Mouse (Mus musculus): ENCODE results near the gene Ranbp17. TPM values are rescaled to one million over a fixed set of nuclear protein-coding genes. Genes with fewer than 3 reads are reported as not detected.

The Ranbp17 gene
- polyA plus RNA-seq, 1 experiment: 7.2 TPM

- DNase-seq (ENCODE audit: low read depth): peak; percentile 56
- TF ChIP-seq POLR2A (IDR thresholded peaks at IDR 0.05; ENCODE audit: borderline replicate concordance, extremely low read depth, insufficient read depth, insufficient read length, poor library complexity, severe bottlenecking) (no peak), CTCF (IDR thresholded peaks at IDR 0.05; ENCODE audit: borderline replicate concordance, extremely low read depth, insufficient read depth, insufficient read length) (no peak)
These were observed 317.8 kb downstream of the Ranbp17 start for GRCm38 (mm10) chr11:33195531-33196446.

GRCm38 (mm10) chr11:33195061-33195460, 318.5 kb downstream of the Ranbp17 start:
- DNase-seq (ENCODE audit: low read depth): no peak

GRCm38 (mm10) chr11:33193695-33194094, 319.9 kb downstream of the Ranbp17 start:
- peak; percentile 49 for DNase-seq (ENCODE audit: low read depth)
- no peak for TF ChIP-seq CTCF (IDR thresholded peaks at IDR 0.05; ENCODE audit: borderline replicate concordance, extremely low read depth, insufficient read depth, insufficient read length)

More at GRCm38 (mm10) chr11:33195061-33195460, 318.5 kb downstream of the Ranbp17 start:
- no peak for TF ChIP-seq POLR2A (IDR thresholded peaks at IDR 0.05; ENCODE audit: borderline replicate concordance, extremely low read depth, insufficient read depth, insufficient read length, poor library complexity, severe bottlenecking)
- no peak for TF ChIP-seq CTCF (IDR thresholded peaks at IDR 0.05; ENCODE audit: borderline replicate concordance, extremely low read depth, insufficient read depth, insufficient read length)

GRCm38 (mm10) chr11:33181804-33182203, 331.7 kb downstream of the Ranbp17 start:
- DNase-seq (ENCODE audit: low read depth): no peak
- TF ChIP-seq CTCF (IDR thresholded peaks at IDR 0.05; ENCODE audit: borderline replicate concordance, extremely low read depth, insufficient read depth, insufficient read length) (no peak), POLR2A (IDR thresholded peaks at IDR 0.05; ENCODE audit: borderline replicate concordance, extremely low read depth, insufficient read depth, insufficient read length, poor library complexity, severe bottlenecking) (no peak)

GRCm38 (mm10) chr11:33180701-33181116, 332.8 kb downstream of the Ranbp17 start:
- DNase-seq (ENCODE audit: low read depth): peak; percentile 36
- no peak for TF ChIP-seq CTCF (IDR thresholded peaks at IDR 0.05; ENCODE audit: borderline replicate concordance, extremely low read depth, insufficient read depth, insufficient read length)
- TF ChIP-seq POLR2A (IDR thresholded peaks at IDR 0.05; ENCODE audit: borderline replicate concordance, extremely low read depth, insufficient read depth, insufficient read length, poor library complexity, severe bottlenecking): no peak

- TF ChIP-seq POLR2A (IDR thresholded peaks at IDR 0.05; ENCODE audit: borderline replicate concordance, extremely low read depth, insufficient read depth, insufficient read length, poor library complexity, severe bottlenecking): no peak
- TF ChIP-seq CTCF (IDR thresholded peaks at IDR 0.05; ENCODE audit: borderline replicate concordance, extremely low read depth, insufficient read depth, insufficient read length): no peak
- DNase-seq (ENCODE audit: low read depth): no peak
These were observed 333.7 kb downstream of the Ranbp17 start for GRCm38 (mm10) chr11:33179802-33180201.

GRCm38 (mm10) chr11:33176525-33177245, 336.9 kb downstream of the Ranbp17 start:
- peak; percentile 88 for TF ChIP-seq CTCF (IDR thresholded peaks at IDR 0.05; ENCODE audit: borderline replicate concordance, extremely low read depth, insufficient read depth, insufficient read length)
- no peak for TF ChIP-seq POLR2A (IDR thresholded peaks at IDR 0.05; ENCODE audit: borderline replicate concordance, extremely low read depth, insufficient read depth, insufficient read length, poor library complexity, severe bottlenecking)
- peak; percentile 83 for DNase-seq (ENCODE audit: low read depth)

- DNase-seq (ENCODE audit: low read depth): no peak
- no peak for TF ChIP-seq POLR2A (IDR thresholded peaks at IDR 0.05; ENCODE audit: borderline replicate concordance, extremely low read depth, insufficient read depth, insufficient read length, poor library complexity, severe bottlenecking)
- TF ChIP-seq CTCF (IDR thresholded peaks at IDR 0.05; ENCODE audit: borderline replicate concordance, extremely low read depth, insufficient read depth, insufficient read length): no peak
These were observed 337.8 kb downstream of the Ranbp17 start for GRCm38 (mm10) chr11:33175768-33176167.

GRCm38 (mm10) chr11:33170489-33170888, 343.1 kb downstream of the Ranbp17 start:
- DNase-seq (ENCODE audit: low read depth): peak; percentile 50
- no peak for TF ChIP-seq POLR2A (IDR thresholded peaks at IDR 0.05; ENCODE audit: borderline replicate concordance, extremely low read depth, insufficient read depth, insufficient read length, poor library complexity, severe bottlenecking)
- TF ChIP-seq CTCF (IDR thresholded peaks at IDR 0.05; ENCODE audit: borderline replicate concordance, extremely low read depth, insufficient read depth, insufficient read length): peak; percentile 76; the same call in 1 of the 2 replicates

GRCm38 (mm10) chr11:33162998-33163506, 350.5 kb downstream of the Ranbp17 start, which contains the start of gene Npm1:
TSS of gene Npm1 (minus strand) at chr11:33163206.
- DNase-seq (ENCODE audit: low read depth): peak; percentile 100
- TF ChIP-seq POLR2A (IDR thresholded peaks at IDR 0.05; ENCODE audit: borderline replicate concordance, extremely low read depth, insufficient read depth, insufficient read length, poor library complexity, severe bottlenecking): peak; percentile 76; the same call in 1 of the 2 replicates
- TF ChIP-seq CTCF (IDR thresholded peaks at IDR 0.05; ENCODE audit: borderline replicate concordance, extremely low read depth, insufficient read depth, insufficient read length): no peak
